Mouse (Mus musculus) thymus, adult 2 months (tissue): ENCODE measurements at regions not wholly inside any gene's neighbourhood (a gene's known extent, or its start where the extent isn't known, plus 50 kb on each side); places are given as distances from the start of the nearest gene placed in this dataset.

Experiments
- DNase-seq: peaks from one replicate; pipeline ENCODE4 v3.0.0; 2021
- H3K27ac ChIP-seq: fragments of 200-500 bp; 2 replicates; pipeline ENCODE4 v1.5.1; 2012; ENCODE audit warnings: low read length, control low read depth; ENCODE audit not compliant: control insufficient read depth, insufficient read depth
- H3K27me3 ChIP-seq: fragments of 200-500 bp; 2 replicates; pipeline ENCODE4 v1.6.1; 2012; ENCODE audit warnings: mild to moderate bottlenecking, low read length, moderate library complexity, mixed read lengths; ENCODE audit not compliant: control insufficient read depth, insufficient read depth
- H3K36me3 ChIP-seq: fragments of 200-500 bp; 2 replicates; pipeline ENCODE4 v1.6.1; 2012; ENCODE audit warnings: mild to moderate bottlenecking, low read length, moderate library complexity; ENCODE audit not compliant: control insufficient read depth, insufficient read depth
- H3K4me1 ChIP-seq: fragments of 200-500 bp; replicated peaks from 2 replicates; pipeline ENCODE4 v1.6.1; 2012; ENCODE audit warnings: low read length; ENCODE audit not compliant: control insufficient read depth, insufficient read depth
- H3K4me3 ChIP-seq: fragments of 200-500 bp; 2 replicates; pipeline ENCODE4 v1.5.1; 2012; ENCODE audit warnings: mild to moderate bottlenecking, low read length, control low read depth, moderate library complexity; ENCODE audit not compliant: control insufficient read depth, insufficient read depth
- CTCF ChIP-seq: fragments of 200-500 bp; IDR thresholded peaks from 2 replicates; pipeline ENCODE4 v1.5.1; 2012; ENCODE audit warnings: mild to moderate bottlenecking, control low read depth, low read length, moderate library complexity, borderline replicate concordance; ENCODE audit not compliant: control insufficient read depth, poor library complexity, insufficient read depth; ENCODE audit errors: extremely low read depth
- POLR2A ChIP-seq: fragments of 200-500 bp; IDR thresholded peaks from 2 replicates; pipeline ENCODE4 v1.6.1; 2012; ENCODE audit warnings: mild to moderate bottlenecking, low read length, control low read depth, moderate library complexity; ENCODE audit not compliant: control insufficient read depth, poor library complexity, insufficient read depth; ENCODE audit errors: extremely low read depth
- WGBS: fragments of 180-500 bp; shearing (Covaris S2); methylation state at CpG from one replicate; pipeline ENCODE4 v1.1.7; 2018; 5-methylcytosine and 5-hydroxymethylcytosine counted together

DNA sequence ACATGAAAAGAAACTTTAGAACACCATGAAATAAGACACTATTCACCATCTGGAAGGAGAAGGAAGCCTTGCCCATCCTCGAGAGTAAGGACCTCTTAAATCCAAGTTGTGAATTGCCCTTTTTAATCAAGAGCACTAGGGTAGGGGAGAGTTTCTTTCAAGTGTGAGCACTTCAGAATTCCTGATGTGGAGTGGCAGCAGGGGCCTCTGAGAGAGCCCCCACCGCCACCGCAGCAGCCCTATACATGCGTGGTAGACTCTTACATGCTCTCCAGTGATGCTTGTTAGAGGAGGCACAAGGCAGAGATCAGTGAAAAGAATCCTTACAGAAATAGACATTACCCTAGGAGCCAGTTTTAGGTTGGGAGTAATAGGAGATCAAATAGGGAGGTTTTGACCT, 1041.0 kb upstream of the Map3k7 start:
- Histone ChIP-seq H3K4me3 (no peak overlapping the region), H3K36me3 (no peaks in the 10 kb centered on the region), H3K27me3 (no peaks in the 10 kb centered on the region), H3K4me1 (no peaks in the 10 kb centered on the region), H3K27ac (no peak overlapping the region)
- no peak for TF ChIP-seq CTCF
- TF ChIP-seq POLR2A, result no peak
- no peak for DNase-seq
- 95% methylated on average over 4 of the region's 4 CpGs for WGBS

DNA sequence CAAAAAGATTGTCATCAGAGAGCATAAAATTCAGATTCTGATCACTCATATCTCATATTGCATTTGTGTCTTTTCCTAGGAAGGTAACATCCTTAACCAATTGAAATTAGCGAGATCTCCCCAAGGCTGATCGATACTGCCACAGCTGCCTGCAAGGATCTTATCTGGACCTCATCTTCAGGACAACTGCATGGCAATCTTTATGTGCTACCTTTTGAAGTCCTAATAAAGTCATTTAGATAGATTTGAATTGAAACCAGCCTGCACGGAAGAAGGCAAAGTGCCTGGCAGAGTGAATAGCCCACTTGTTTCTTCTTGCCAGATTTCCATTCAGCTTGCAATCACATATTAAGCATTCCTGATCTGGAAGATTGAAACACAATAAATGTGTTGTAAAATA, 1031.5 kb upstream of the Map3k7 start:
- H3K36me3 ChIP-seq, result no peaks in the 10 kb centered on the region
- H3K4me3 ChIP-seq, result no peak overlapping the region
- H3K27me3 ChIP-seq, result no peaks in the 10 kb centered on the region
- DNase-seq, result no peak
- no peak overlapping the region for H3K27ac ChIP-seq
- no peaks in the 10 kb centered on the region for H3K4me1 ChIP-seq
- 77% methylated on average over 3 of the region's 3 CpGs for WGBS
- no peak for TF ChIP-seq CTCF
- no peak for TF ChIP-seq POLR2A

DNA sequence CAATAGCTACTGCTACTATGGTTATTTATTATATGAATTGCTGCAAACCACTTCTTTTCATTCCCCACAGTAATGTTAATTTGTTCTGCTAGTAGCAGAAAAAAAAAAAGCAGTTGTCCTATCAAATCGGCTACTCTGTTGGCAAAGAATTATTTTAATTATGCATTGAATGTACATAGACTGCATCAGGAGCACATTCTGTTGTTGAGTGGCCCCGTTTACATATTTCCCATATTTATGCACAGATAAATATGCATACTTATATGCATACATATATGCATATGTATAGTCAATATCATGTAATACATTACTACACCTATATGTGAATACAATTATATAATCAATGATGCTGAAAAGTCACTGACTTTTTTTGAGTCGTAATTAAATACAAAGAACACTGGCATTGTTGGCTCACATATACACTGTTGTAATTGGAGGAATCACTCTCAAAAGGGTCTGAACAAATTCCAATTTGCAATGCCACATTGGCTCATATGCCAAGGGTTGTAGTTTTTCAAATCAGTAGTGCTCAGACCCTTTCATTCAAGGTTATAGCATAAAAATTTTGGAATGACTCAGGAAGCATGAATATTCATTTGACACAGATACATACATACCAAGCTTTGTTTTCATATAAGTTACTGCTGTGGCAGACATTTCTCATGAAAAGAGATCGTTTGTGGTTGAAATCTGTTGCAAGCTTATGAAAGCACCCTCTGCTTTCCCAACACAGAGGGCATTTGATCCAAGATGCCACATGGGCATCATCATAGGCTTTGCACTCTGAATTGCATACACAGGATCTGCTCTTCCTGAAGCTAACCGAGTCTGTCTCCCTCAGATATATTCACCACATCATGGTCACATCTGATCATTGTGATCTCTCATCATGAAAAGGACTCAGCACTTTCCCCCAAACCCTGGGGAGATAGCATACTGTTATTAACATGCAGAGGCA, 1030.6 kb upstream of the Map3k7 start:
- WGBS, result 92% methylated on average over 5 of the region's 5 CpGs
- H3K4me1 ChIP-seq, result no peaks in the 10 kb centered on the region
- H3K36me3 ChIP-seq, result no peaks in the 10 kb centered on the region
- TF ChIP-seq CTCF (no peak), POLR2A (no peak)
- no peak overlapping the region for H3K4me3 ChIP-seq
- no peak for DNase-seq
- H3K27ac ChIP-seq, result no peak overlapping the region
- H3K27me3 ChIP-seq, result no peaks in the 10 kb centered on the region

DNA sequence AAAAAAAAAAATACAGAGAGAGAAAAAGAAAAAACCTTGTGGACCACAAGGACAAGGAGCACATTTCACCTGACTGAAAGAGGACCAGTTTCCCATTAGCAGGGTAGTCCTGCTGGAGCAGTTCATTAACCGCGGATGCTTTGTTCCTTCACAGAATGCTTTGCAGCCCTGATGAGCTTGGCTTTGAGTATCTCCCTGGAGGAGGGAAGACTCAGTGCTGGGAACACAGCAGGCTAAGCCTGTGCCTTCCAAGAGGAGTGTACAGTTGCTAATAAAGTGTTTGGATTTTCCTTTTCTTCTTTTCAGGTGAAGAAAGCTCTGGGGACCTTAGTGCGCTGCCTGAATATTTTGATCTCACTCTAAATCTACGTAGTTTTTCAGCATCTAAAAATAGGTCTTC, 980.3 kb upstream of the Map3k7 start:
- no peak overlapping the region for H3K27ac ChIP-seq
- H3K4me1 ChIP-seq, result no peaks in the 10 kb centered on the region
- TF ChIP-seq POLR2A, result no peak
- TF ChIP-seq CTCF, result no peak
- no peak overlapping the region for H3K4me3 ChIP-seq
- DNase-seq, result no peak
- 89% methylated on average over 4 of the region's 4 CpGs for WGBS
- no peaks in the 10 kb centered on the region for H3K36me3 ChIP-seq
- no peaks in the 10 kb centered on the region for H3K27me3 ChIP-seq

DNA sequence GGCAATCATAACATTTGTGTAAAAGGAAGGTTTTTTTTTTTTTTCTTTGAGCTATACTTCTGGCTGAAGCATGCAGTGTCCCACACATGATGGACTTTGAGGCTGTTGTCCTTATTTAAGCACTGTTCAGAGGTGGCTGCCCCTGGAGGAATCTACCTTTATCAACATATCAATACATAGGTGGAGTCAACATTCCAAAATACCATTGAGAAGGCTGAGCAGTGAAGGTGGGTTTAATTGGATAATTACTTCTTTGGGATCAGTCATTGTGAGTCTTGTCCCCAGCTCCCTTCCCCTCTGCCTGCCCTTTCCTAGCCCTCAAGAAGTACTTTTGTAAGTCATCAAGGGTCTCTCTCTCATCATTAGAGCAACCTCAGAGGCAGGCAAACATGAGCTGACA, 951.9 kb upstream of the Map3k7 start:
- Histone ChIP-seq H3K27ac (no peak overlapping the region), H3K36me3 (no peaks in the 10 kb centered on the region), H3K4me3 (no peak overlapping the region), H3K27me3 (no peaks in the 10 kb centered on the region), H3K4me1 (no peaks in the 10 kb centered on the region)
- no peak for DNase-seq
- no peak for TF ChIP-seq POLR2A
- TF ChIP-seq CTCF, result no peak

DNA sequence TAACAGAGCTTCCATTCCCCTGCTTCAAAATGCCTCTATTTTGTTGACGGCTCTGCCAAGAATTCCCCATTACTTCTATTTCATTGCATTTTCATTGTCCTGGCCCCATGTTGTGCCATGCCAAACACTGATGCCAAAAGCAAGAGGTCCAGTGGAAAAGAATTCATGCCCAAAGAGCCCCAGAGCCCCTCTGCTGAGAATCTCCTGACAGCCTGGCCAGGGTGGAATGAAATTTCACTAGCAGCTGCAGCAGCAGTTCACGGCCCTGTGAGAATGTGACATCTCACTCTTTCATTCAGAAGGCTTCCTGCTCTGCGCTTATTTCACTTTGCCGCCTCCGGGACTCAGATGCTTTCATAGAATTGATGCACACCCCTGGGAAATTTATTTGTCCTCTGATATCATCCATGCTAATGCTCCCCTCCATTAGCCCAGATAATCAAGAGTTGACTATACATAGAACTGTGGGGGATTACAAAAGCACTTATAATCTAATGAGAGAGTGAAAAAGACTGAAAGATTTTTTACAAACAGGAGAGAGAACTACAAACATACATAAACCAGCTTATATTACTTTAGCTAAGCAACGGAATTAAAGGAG, 911.7 kb upstream of the Map3k7 start:
- DNase-seq, result no peak
- Histone ChIP-seq H3K27ac (no peak overlapping the region), H3K27me3 (no peaks in the 10 kb centered on the region), H3K4me3 (no peak overlapping the region), H3K36me3 (no peaks in the 10 kb centered on the region), H3K4me1 (no peaks in the 10 kb centered on the region)
- 91% methylated on average over 6 of the region's 6 CpGs for WGBS
- TF ChIP-seq POLR2A (no peak), CTCF (no peak)
